Mouse (Mus musculus) layer of hippocampus, adult 2 months (tissue): ENCODE results near the gene Npnt. TPM values are rescaled to one million over a fixed set of nuclear protein-coding genes. Genes with fewer than 3 reads are reported as not detected.

Experiments used
- DNase-seq, 2 experiments: peaks; one replicate each; pipeline ENCODE4 v3.0.0; 2022; ENCODE audit warnings: low spot score in 2 of 2
- H3K27ac ChIP-seq: fragments of 200-600 bp; 2 replicates; pipeline ENCODE4 v1.8.1; 2022
- H3K4me3 ChIP-seq: fragments of 200-600 bp; 2 replicates; pipeline ENCODE4 v1.8.1; 2022; ENCODE audit warnings: mild to moderate bottlenecking
- CTCF ChIP-seq: fragments of 200-600 bp; conservative IDR thresholded peaks from 2 replicates; pipeline ENCODE4 v1.8.1; 2022; ENCODE audit warnings: antibody characterized with exemption, mild to moderate bottlenecking, moderate library complexity
- long read RNA-seq, 2 experiments: library from polyadenylated mRNA; stranded (forward); transcript quantifications; one replicate each; pipeline ENCODE4 v2.0.0; 2021; ENCODE audit warnings: borderline mapping rate in 2 of 2
- total RNA-seq, 2 experiments: library from RNA; stranded (reverse); gene quantifications; 2 replicates each; pipeline ENCODE4 v1.2.3; 2021

Gene Npnt
- 10 to 100 TPM; 14.2 to 18.7 TPM for total RNA-seq
- long read RNA-seq, experiment 1, full-length matches to known transcripts: 10 of 19 reads
- long read RNA-seq, experiment 1, partial matches to known transcripts: 5 of 19 reads
- long read RNA-seq, experiment 1, other reads (novel, unspliced or antisense): 4 of 19 reads
- long read RNA-seq, experiment 2, full-length matches to known transcripts: 15 of 24 reads
- long read RNA-seq, experiment 2, partial matches to known transcripts: 5 of 24 reads
- long read RNA-seq, experiment 2, other reads (novel, unspliced or antisense): 4 of 24 reads

- peak; percentile 11 to 32 for DNase-seq
- peak within 1 kb of the TSS; percentile 53; the same call in 1 of the 2 replicates for H3K27ac ChIP-seq
- peak; percentile 23; the same call in 1 of the 2 replicates for TF ChIP-seq CTCF
- peak within 1 kb of the TSS; percentile 73 for H3K4me3 ChIP-seq
Observed at GRCm38 (mm10) chr3:132949791-132950528, at the start of gene Npnt. Gene Npnt, minus strand, starts transcription at chr3:132950291.

- TF ChIP-seq CTCF: no peak
- no peak for DNase-seq
- no peak overlapping the region for H3K4me3 ChIP-seq
- H3K27ac ChIP-seq: no peak overlapping the region
Observed at GRCm38 (mm10) chr3:132996299-132996698, 46.2 kb upstream of the Npnt start.

- no peak for DNase-seq
- no peak overlapping the region for H3K4me3 ChIP-seq
- TF ChIP-seq CTCF: no peak
- no peak overlapping the region for H3K27ac ChIP-seq
Observed at GRCm38 (mm10) chr3:132995904-132996267, 45.8 kb upstream of the Npnt start.

GRCm38 (mm10) chr3:132995172-132995903 lies 45.2 kb upstream of the Npnt start:
- no peak overlapping the region for H3K4me3 ChIP-seq
- TF ChIP-seq CTCF: no peak
- no peak for DNase-seq
- no peak overlapping the region for H3K27ac ChIP-seq

GRCm38 (mm10) chr3:132986188-132986587 lies 36.1 kb upstream of the Npnt start:
- Histone ChIP-seq H3K27ac (no peak overlapping the region), H3K4me3 (no peak overlapping the region)
- no peak for TF ChIP-seq CTCF
- peak in 1 of 2 experiments; percentile 9 for DNase-seq

- H3K27ac ChIP-seq: no peak overlapping the region
- TF ChIP-seq CTCF: no peak
- H3K4me3 ChIP-seq: no peak overlapping the region
- DNase-seq: no peak
Observed at GRCm38 (mm10) chr3:132983845-132984485, 33.9 kb upstream of the Npnt start.

- Histone ChIP-seq H3K4me3 (no peak overlapping the region), H3K27ac (no peak overlapping the region)
- DNase-seq: no peak
- TF ChIP-seq CTCF: no peak
Observed at GRCm38 (mm10) chr3:132981968-132982367, 31.9 kb upstream of the Npnt start.

GRCm38 (mm10) chr3:132979781-132980461 lies 29.8 kb upstream of the Npnt start:
- TF ChIP-seq CTCF: 0 out of 2 replicates have a peak, but pooled peaks have one; percentile 8
- no peak for DNase-seq
- Histone ChIP-seq H3K4me3 (no peak overlapping the region), H3K27ac (no peak overlapping the region)

- H3K27ac ChIP-seq: no peak overlapping the region
- no peak overlapping the region for H3K4me3 ChIP-seq
- DNase-seq: no peak
- no peak for TF ChIP-seq CTCF
Observed at GRCm38 (mm10) chr3:132966255-132966654, 16.2 kb upstream of the Npnt start.

GRCm38 (mm10) chr3:132964715-132965507 lies 14.8 kb upstream of the Npnt start:
- TF ChIP-seq CTCF: no peak
- Histone ChIP-seq H3K4me3 (no peak overlapping the region), H3K27ac (no peak overlapping the region)
- no peak for DNase-seq

GRCm38 (mm10) chr3:132962631-132963361 lies 12.7 kb upstream of the Npnt start:
- no peak for TF ChIP-seq CTCF
- no peak for DNase-seq
- H3K27ac ChIP-seq: no peak overlapping the region
- H3K4me3 ChIP-seq: no peak overlapping the region
